Mouse (Mus musculus): ENCODE data around the gene Wdfy1.

Wdfy1 gene

DNA sequence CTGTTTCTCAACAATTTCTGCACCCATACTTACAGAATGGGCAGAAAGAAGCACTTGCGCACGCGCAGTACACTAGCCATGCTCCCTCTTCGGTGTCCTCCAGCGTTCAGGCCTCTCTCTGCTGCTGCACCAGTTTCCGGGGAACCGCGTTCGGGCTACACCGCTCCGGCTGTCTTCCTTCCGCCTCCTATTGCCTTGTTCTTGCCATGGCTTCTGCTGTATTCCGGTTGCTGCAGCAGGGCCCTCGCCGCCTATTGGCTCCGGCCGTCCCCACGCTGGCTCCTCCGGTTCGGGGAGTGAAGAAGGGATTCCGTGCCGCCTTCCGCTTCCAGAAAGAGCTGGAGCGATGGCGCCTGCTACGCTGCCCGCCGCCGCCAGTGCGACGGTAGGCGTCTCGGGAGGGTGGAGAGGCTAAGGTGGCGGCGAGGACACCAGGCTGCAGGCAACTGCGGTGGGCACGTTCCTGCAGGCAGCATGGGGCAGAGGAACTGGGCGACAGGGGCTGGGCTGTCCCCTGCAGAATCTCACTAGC is at the start of gene Wdfy1, which contains the start of gene Mrpl44:
Gene Wdfy1 (minus strand): TSS at position 217 of the 532 bp plus-strand sequence.
Gene Mrpl44 (plus strand): TSS at position 92 of the 532 bp plus-strand sequence.
- DNase-seq (ENCODE audit: low spot score in 2 of 2), result peak; percentile 90 to 97

DNA sequence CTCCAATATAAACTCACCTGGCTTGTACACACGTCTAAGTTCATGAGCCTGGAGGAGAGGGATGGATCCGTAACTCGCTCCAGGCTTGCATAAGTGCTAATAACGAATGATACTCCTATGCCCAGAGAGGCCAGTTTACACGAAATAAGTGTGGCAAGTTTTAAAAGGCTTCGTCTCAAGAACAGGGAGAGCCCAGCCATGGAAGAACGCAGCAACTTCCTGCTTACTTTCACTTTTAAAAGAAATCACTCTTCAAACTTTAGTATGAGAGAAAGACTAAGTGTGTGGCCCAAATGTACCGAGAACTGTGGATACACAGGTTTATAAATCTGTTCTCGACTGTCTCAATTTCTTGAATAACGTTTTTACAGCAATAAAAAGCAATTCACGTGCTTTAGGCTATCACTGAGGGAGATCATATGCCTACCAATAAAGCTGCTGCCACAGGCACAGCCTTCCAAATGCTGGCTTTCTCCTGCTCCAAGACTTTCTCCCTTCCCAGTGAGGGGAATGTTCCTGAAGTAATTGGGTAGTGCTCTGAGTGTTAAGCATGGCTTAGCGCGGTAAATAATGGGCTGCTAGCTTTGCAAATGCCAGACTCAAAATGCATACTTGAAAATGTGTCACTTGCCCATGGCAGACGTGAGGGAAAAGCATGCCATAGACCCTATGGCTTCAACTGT is 48.1 kb upstream of the Wdfy1 start:
- DNase-seq (ENCODE audit: low spot score in 2 of 2), result peak; percentile 12 to 19

DNA sequence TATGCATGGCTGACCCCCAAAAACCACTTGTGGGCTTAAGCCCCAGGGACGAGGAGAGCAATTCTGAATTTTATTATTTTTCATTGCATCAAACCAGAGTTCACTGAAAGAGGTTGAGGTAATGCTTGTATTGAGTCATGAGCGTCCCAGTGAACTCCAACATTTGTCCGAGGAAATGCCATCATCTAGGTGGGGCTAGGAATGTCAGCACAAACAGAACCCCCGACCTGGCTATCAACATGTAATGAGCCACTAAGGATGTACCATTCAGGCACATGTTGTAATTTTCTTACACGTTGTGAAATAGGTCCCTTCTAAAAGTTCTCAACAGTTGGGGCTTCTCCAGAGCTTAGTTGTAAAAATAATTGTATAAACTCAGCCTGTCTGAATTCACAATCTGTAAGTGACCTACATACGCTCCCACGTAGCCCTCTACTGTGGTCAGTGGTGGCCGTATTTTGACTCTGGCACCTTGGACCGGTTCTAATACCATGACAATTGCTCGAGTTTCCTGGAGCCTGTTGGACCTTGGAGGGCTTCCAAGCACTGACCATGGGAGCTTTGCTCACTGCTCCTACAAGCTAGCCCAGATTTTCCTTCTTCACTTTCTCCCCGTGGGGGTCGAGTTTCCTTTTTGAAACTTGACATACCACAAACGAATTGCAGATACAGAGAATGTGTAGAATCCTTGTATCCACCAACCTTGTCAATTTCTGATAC is 47.0 kb upstream of the Wdfy1 start:
- peak; percentile 71 to 78 for DNase-seq (ENCODE audit: low spot score in 2 of 2)

DNA sequence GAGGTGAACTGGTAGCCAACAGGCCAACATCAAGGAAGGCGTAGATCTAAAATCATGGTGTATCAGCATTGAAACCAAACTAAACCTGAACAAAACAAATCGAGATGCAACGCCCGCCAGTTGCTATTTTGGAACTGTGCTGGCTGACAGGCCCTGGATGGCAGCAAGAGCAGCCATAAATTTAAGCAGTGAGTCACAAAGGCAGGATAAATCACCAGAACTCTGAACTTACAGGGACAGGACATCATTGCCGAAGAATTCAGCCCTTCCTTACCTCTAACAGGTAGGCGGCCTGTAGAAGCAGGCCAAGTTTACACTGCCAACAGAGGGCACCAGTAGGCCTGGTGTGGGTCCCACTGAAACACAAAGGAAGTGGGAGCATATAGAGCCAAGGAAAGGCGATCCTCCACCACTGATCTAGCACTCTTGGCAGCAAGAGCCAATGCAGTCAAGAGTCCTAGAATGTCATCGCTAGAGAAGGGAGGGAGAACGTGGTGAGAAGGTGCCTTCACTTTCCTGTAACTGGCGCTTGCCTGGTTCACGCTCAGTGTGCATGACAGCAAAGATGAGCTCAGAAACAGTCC is 43.4 kb upstream of the Wdfy1 start:
- no peak for DNase-seq (ENCODE audit: low spot score in 2 of 2)

DNA sequence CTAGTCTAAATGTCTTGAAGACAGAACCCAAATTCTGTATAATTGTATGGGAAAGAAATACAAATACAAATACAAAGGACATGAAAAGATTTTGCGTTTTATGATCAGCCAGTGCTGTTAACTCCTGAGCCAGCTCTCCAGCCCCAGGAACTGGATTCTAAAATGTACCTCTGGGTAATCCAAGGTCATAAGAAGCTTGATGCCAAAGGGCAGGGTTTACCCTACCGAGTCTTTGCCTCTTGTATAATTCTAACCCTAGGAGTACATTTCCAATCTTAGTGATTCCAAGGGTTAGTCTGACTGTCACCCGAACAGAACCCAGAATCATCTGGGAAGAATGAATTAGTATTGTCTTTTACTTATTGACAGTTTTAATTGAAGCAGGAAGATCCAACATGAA is 39.5 kb upstream of the Wdfy1 start:
- DNase-seq (ENCODE audit: low spot score in 2 of 2), result no peak

DNA sequence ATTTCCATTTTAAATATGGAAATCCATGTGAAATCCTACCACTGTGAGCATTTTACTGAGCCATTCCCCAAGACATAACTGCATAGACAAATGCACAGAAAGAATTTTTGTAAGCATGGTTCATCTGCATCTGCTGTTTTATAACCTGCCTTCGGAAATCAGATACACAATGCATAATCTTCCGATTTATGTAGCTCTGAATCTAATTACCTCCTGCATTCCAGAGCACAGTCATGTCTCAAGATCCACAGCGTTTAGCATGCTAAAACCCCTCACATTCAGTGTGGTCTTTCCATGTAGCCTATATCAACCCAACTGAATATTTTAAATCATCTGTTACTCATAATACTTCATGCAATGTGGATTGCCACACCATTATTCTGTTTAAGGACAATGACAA is 33.5 kb upstream of the Wdfy1 start:
- no peak for DNase-seq (ENCODE audit: low spot score in 2 of 2)

DNA sequence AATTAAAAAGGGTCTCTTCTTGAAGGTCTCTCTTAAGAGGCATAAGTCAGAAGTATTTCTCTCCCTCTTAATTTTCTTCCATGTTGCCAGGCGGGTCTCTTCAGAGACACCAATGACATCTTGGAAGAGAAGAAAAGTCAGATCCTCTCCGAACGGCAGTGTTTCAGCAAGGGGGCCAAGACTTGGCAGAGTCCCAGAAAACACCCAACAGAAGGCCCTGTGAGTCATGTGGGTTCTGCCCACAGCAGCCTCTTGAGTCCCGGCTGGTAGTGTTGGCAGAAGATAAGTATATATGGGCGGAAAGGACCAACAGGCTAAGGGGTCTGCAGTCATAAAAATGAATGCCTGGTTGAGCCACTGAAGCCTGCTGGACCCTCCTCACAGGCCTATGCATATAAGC is 30.9 kb upstream of the Wdfy1 start:
- DNase-seq (ENCODE audit: low spot score in 2 of 2), result no peak

DNA sequence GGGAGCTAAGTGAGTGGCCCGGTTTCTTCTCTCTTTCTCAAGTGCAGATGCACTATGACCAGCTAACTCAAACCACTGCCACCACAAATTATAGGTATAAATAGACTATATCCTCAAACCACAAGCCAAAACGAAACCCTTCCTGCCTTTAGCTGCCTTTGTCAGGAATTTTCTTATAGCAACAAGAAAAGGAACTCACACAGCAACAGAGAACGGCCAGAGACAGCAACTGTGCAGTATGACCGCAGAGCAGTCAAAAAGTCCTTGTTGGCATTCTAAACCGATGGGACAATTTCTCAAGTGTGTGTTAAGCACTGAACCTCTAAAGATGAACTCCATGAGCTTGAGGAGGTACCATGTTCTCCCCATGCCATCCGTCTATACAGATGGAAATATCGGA is 27.7 kb upstream of the Wdfy1 start:
- no peak for DNase-seq (ENCODE audit: low spot score in 2 of 2)

DNA sequence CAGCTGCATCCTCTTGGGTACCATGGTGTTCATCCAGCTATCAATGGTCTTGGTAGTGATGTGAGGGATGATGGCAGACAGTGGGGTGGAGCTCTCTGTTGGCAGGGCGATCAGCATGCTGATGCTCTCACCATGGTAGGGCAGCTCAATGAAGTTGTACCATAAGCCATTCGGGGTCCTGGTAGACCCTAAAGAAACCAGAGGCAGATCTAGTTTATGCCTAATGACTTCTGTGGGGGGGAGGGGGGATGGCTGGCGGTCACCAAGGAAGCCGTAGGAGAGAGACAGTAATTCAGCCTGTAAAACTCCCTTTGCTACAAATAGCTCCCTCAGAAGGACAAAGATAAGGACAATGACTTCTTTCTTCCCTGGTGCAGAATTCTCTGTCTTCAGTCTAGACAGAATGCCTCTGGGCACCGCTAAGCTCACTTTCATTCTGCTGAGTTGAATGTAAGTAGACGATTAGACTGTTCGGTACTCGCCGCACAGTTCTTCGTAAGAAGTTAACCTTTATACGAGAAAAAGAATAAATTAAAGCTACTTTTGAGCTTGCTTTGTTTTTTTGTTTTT is 27.0 kb upstream of the Wdfy1 start:
- no peak for DNase-seq (ENCODE audit: low spot score in 2 of 2)

DNA sequence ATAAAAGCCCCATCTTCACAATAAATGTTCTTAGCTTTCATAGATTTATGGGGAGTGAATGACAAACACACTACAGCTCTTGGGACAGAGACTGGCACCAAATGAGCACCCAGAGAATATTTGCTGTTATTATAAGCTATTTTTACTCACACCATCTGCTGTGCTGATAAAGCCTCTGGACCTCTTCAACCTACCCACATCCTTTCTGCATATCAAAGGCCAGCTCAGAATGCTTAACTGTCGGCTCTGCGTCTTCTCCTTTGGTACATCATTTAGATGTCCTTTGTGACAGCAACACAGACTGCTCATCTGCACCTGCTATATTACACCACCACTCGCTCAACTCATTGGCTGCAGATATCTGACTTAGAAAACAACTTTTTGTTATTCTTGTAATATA is 21.1 kb upstream of the Wdfy1 start:
- no peak for DNase-seq (ENCODE audit: low spot score in 2 of 2)

DNA sequence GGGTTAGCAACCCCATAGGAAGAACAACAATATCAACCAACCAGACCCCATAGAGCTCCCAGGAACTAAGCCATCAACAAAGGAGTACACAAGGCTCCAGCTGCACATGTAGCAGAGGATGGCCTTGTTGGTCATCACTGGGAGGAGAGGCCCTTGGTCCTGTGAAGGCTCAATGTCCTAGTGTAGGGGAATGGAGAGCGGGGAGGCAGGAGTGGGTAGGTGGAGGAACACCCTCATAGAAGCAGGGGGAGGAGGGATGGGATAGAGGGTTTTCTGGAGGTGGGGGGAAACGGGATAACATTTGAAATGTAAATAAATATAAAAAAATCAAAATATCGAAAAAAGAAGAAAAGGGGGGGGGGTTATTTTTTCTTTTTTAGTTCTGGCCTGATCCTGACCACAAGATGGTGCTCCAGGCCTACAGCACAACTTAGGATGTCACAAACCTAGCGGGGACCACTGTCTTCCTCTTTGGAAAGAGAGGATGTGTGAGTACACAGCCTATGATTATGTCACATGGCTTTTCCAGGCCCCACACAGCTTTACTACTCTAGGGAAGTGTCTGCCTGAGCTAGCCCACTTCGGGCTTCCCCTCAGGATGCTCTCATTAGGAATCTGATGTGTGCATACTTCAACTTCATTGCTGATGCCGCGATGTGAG is 10.5 kb upstream of the Wdfy1 start:
- peak in 1 of 2 experiments; percentile 13 for DNase-seq (ENCODE audit: low spot score in 2 of 2)

DNA sequence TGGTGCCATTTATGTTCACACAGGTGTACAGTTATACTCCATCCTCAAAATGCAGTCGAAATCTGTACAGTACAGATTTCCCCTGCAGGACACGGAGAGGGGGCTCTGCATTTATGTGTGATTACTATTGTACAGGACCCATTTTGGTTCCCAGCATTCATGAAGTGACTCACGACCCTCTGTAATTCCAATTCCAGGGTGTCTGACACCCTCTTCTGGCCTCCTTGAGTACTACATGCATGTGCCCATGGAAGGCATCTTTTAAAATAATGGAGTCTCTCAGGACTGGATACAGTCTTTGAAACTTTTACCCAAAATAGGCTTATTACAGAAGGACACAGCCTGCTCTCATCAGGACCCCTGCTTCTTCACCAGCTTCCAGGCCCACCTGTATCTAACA is 6.5 kb upstream of the Wdfy1 start:
- DNase-seq (ENCODE audit: low spot score in 2 of 2), result no peak

DNA sequence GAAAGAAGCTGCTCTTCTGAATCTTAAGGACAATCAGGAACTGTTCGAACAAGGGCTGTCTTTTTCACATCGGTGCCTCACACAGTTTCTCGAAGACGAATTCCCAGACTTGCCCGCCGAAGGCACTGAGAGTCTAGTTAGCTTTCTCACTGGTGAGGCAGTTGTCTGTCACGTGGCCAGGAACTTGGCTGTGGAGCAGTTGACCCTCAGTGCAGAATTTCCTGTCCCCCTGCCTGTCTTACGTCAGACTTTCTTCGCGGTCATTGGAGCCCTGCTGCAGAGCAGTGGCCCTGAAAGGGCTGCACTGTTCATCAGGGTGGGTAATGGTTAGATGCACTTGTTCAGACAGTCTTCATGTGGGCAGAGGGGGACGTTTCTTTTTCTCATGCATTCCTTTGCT is 2.1 kb upstream of the Wdfy1 start:
- DNase-seq (ENCODE audit: low spot score in 2 of 2), result no peak

DNA sequence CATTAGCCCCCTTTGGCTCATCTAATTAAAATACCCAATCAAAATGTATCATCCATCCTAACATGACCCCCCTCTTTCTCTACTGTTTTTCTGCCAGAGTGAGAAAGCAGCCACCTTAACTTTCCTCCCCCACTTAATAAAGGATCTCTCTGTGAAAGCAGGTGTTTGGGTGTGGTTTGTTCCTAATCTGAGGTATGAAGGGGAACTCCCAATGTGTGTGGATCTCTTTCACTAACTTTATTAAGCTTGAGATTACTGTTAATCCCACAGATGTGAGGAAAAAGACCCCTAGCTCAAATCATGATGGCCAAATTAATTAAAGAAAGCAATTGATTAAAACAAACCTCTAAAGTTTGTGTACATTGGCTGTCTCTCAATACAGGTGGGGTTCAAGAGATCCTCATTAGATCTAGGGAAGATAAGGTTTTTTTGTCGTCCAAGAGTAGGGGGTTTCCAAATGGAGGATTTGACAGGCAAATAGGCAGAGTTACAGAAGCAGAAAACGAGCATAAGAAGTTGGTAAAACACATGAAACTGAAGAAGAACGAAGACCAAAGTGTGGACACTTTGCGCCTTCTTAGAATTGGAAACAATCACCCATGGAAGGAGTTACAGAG is 1.7 kb downstream of the Wdfy1 start:
- no peak for DNase-seq (ENCODE audit: low spot score in 2 of 2)

DNA sequence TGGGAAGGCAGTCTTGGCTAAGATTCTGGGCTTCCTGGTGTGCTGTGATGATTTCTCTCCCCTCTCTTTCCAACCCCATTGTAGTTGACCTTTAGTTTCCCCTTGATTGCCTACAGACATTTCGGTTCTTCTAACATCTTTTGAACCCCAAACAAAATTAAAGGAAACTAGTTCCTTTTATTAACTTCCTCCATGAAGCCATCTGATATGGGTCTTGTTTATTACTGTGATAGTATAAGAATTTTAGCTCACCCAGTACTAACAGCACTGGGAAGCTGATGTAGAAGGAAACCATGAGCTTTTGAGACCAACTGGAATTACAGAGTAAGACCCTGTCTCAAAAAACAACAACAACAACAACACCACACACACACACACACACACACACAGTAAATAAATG is 7.7 kb downstream of the Wdfy1 start:
- DNase-seq (ENCODE audit: low spot score in 2 of 2), result no peak

DNA sequence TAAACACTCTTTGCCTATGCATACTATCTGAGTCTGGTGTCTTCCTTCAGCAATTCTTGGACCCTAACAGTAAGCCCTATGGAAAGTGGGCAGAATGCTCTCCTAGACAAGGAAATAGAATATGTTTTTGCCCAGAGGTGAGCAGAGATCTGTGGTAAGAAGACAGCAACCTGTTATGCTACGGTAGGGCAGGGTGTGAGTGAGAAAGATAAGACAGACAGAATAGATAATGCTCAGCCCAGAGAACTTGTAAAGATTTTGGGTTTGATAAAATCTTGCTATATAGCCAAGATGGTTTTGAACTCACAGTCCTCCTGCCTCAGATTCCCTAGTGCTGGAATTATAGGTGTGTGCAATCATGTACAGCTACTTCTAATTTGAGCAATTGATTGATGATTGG is 11.5 kb downstream of the Wdfy1 start:
- DNase-seq (ENCODE audit: low spot score in 2 of 2), result no peak

DNA sequence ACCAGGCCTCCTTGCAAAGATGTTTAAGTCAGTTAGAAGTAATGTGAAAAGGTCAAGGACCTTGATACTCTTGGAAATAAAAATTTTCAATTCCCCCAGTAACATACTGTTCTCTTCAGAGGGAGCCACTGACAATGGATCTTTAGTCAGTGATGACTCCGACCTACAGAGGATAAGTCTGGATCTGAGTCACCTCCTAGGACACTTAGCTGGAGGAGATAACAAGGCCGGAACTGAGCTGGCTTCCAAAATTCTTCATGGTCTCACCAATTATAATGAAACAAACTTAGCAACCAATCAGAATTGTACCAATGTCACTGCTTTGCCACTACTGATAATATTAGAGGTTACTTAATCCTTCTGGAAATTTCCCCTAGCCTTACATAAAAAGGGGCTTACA is 11.9 kb downstream of the Wdfy1 start:
- DNase-seq (ENCODE audit: low spot score in 2 of 2), result no peak

DNA sequence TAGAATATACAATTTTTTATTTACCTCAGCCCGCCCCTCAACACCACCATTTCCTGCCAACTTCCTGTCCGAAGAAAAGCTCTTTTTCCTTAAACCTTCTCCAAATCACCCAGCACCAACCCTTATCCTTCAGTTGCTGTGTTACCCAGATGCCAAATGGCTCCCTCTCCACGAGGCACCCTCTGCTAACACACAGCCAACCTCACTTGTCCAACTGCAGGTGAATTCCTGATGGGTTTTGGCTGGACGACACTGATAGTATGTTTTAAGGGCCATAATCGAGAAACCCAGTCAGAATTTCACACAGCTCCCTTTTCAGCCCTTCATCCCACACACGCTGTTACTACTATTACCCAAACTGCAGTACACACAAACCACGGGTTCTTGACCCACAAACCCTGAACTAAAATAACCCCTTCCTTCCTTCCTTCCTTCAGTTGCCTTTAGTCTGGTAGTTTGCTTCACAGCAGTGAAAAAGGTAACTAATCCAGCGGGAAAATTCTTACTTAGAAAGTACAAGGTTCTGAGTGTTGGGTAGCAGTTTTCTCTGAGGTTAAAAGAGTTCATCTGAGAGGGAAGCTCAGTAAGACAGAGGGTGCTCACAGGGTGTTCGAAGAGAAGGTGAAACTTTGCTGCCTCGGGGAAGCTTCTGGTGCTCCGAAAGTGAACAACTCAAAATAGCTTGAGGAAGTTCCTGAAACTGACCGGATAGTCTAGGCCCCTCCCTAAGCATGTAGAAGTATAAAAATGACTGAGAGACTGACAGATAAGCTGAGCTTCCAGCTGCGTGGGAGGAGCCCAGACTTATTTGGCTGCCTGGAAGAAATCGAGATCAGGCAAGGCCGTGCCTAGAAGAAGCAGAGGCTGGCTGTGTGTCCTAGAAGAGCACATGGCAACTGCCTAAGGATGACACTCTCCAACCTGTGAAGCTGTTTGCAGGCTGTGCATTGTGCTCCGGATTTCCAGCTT is 13.4 kb downstream of the Wdfy1 start:
- DNase-seq (ENCODE audit: low spot score in 2 of 2), result no peak

DNA sequence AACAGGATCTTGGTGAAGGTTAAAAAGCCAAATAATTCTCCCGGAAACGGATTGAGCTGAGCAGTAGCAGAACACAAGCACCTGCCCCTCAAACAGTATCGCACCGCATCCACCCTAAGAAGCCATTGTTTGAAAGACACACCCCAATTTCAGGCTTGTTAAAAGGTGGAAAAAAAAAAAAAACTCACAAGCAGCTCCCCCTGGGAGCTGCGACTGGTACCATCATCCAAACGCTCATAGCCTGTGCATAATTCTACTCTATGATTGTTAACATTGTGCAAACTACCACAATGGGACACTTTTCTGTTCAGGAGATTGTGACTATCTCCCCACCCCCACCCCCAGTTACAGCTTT is 14.0 kb downstream of the Wdfy1 start:
- no peak for DNase-seq (ENCODE audit: low spot score in 2 of 2)

DNA sequence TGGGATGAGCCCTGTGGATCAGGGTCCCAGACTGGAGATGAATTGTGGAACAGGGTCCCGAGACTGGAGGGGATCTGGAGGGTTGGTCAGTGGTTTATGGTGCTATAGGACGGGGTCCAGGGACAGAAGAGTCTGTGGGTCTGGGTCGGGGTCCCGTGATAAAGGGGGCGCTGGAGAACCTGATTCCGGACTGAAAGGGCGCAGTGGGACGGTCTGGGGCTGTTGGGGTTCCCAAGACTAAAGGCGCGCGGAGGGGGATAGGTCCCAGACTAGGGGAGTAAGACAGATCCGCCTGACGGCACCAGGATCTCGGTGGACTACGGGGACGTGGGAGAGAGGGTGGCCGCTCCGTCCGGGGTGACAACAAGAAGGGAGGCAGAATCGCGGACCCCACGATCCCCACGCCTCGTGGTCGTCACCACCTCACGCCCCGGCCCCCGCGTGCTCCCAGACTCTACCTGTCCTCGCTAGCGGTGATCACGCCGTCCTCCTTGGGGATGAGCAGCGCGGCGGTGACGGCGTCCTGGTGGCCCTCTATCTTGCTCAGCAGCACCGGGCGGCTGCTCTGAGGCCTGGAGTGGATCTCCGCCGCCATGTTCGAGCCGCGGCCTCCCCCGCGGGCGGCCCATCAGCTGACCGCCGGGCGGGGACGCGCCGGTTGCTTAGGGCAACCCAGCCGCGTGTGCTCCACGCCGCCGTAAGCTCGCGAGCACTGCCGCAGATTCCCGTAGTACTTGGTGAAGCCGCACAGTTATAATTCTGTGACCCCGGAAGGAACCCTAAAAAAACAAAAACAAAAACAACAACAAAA is 14.6 kb downstream of the Wdfy1 start:
- peak; percentile 76 to 81 for DNase-seq (ENCODE audit: low spot score in 2 of 2)
